Mouse (Mus musculus) intestine, embryonic 16.5 days (tissue): ENCODE measurements around the gene Nav2. TPM values are rescaled to one million over a fixed set of nuclear protein-coding genes. Genes with fewer than 3 reads are reported as not detected.

ENCODE experiments used
- ATAC-seq: fragments of 200-750 bp; cut with Nextera tagmentation; 2 replicates; pipeline ENCODE4 v1.8.0; 2017; ENCODE audit warnings: moderate TSS enrichment, moderate library complexity
- H3K27ac ChIP-seq: fragments of 300-500 bp; sonication (generic); 2 replicates; pipeline ENCODE4 v1.5.1; 2014; ENCODE audit warnings: mild to moderate bottlenecking, low read length
- H3K27me3 ChIP-seq: fragments of 300-500 bp; sonication (generic); replicated peaks from 2 replicates; pipeline ENCODE4 v1.6.1; 2014; ENCODE audit warnings: low read length, control low read depth, mixed read lengths; ENCODE audit not compliant: control insufficient read depth, insufficient read depth
- H3K36me3 ChIP-seq: fragments of 300-500 bp; sonication (generic); 2 replicates; pipeline ENCODE4 v1.6.1; 2014; ENCODE audit warnings: low read length, control low read depth; ENCODE audit not compliant: control insufficient read depth, insufficient read depth
- H3K4me1 ChIP-seq: fragments of 300-500 bp; sonication (generic); 2 replicates; pipeline ENCODE4 v1.6.1; 2014; ENCODE audit warnings: low read length, control low read depth, mixed read lengths; ENCODE audit not compliant: control insufficient read depth, insufficient read depth
- H3K4me2 ChIP-seq: fragments of 300-500 bp; sonication (generic); 2 replicates; pipeline ENCODE4 v1.6.1; 2014; ENCODE audit warnings: low read depth, low read length, control low read depth
- H3K4me3 ChIP-seq: fragments of 300-500 bp; sonication (generic); 2 replicates; pipeline ENCODE4 v1.5.1; 2014; ENCODE audit warnings: mild to moderate bottlenecking, low read length
- H3K9ac ChIP-seq: fragments of 300-500 bp; sonication (generic); 2 replicates; pipeline ENCODE4 v1.6.1; 2014; ENCODE audit warnings: low read depth, low read length
- H3K9me3 ChIP-seq: fragments of 300-500 bp; sonication (generic); 2 replicates; pipeline ENCODE4 v1.6.1; 2016; ENCODE audit warnings: low read length, control low read depth; ENCODE audit not compliant: control insufficient read depth
- WGBS: fragments of 180-500 bp; shearing (Covaris S2); extraction: QIAGEN DNeasy Blood & Tissue Kit; methylation state at CpG from one replicate; pipeline ENCODE4 v1.1.7; 2014; 5-methylcytosine and 5-hydroxymethylcytosine counted together
- polyA plus RNA-seq: library from polyadenylated mRNA; unstranded; fragments of >200 nt; fragmentation: Nextera tagmentation; extraction: Ambion mirVana; gene quantifications from 2 replicates; pipeline ENCODE4 v1.2.1, GENCODE M21; 2015

Nav2 gene
- polyA plus RNA-seq, 1 experiment from 2014 or later = 15.3 TPM

- Histone ChIP-seq H3K9me3 (no peaks in the 10 kb centered on the region), H3K27me3 (no peaks in the 10 kb centered on the region), H3K9ac (no peak overlapping the region), H3K4me3 (no peak overlapping the region), H3K36me3 (no peaks in the 10 kb centered on the region), H3K4me1 (no peaks in the 10 kb centered on the region), H3K27ac (no peak overlapping the region), H3K4me2 (no peak overlapping the region)
- no peak for ATAC-seq
- WGBS = 81% methylated on average over 4 of the region's 4 CpGs
These were observed 40.0 kb downstream of the Nav2 start for GRCm38 (mm10) chr7:48948381-48949108.

GRCm38 (mm10) chr7:48954501-48954900 is 46.0 kb downstream of the Nav2 start:
- Histone ChIP-seq H3K9ac (no peak overlapping the region), H3K9me3 (no peaks in the 10 kb centered on the region), H3K4me2 (no peak overlapping the region), H3K27me3 (peaks cover 21% of the 10 kb centered on the region), H3K4me1 (peaks cover 7% of the 10 kb centered on the region), H3K27ac (no peak overlapping the region), H3K36me3 (no peaks in the 10 kb centered on the region), H3K4me3 (no peak overlapping the region)
- WGBS = 55% methylated on average over 5 of the region's 5 CpGs
- no peak for ATAC-seq

- Histone ChIP-seq H3K36me3 (no peaks in the 10 kb centered on the region), H3K4me2 (peak overlapping the region; percentile 57), H3K4me1 (peaks cover 7% of the 10 kb centered on the region), H3K4me3 (peak overlapping the region; percentile 41), H3K9me3 (no peaks in the 10 kb centered on the region), H3K9ac (no peak overlapping the region), H3K27ac (no peak overlapping the region), H3K27me3 (peaks cover 39% of the 10 kb centered on the region)
- 3% methylated on average over 32 of the region's 32 CpGs for WGBS
- peak; percentile 97 for ATAC-seq
These were observed 50.2 kb downstream of the Nav2 start for GRCm38 (mm10) chr7:48958528-48959315.

GRCm38 (mm10) chr7:48959316-48959661 is 50.8 kb downstream of the Nav2 start:
- WGBS = 12% methylated on average over 13 of the region's 13 CpGs
- no peaks in the 10 kb centered on the region for H3K36me3 ChIP-seq
- no peak overlapping the region for H3K27ac ChIP-seq
- peaks cover 7% of the 10 kb centered on the region for H3K4me1 ChIP-seq
- peak overlapping the region; percentile 41 for H3K4me3 ChIP-seq
- H3K9me3 ChIP-seq = no peaks in the 10 kb centered on the region
- peak; percentile 16 for ATAC-seq
- H3K27me3 ChIP-seq = peaks cover 39% of the 10 kb centered on the region
- H3K4me2 ChIP-seq = peak overlapping the region; percentile 57
- no peak overlapping the region for H3K9ac ChIP-seq

GRCm38 (mm10) chr7:48960152-48960551 is 51.6 kb downstream of the Nav2 start:
- H3K4me3 ChIP-seq = no peak overlapping the region
- no peak overlapping the region for H3K27ac ChIP-seq
- no peak overlapping the region for H3K9ac ChIP-seq
- ATAC-seq = no peak
- H3K27me3 ChIP-seq = peaks cover 39% of the 10 kb centered on the region
- H3K4me1 ChIP-seq = peaks cover 7% of the 10 kb centered on the region
- H3K36me3 ChIP-seq = no peaks in the 10 kb centered on the region
- 25% methylated on average over 10 of the region's 10 CpGs for WGBS
- no peaks in the 10 kb centered on the region for H3K9me3 ChIP-seq
- no peak overlapping the region for H3K4me2 ChIP-seq

- peaks cover 7% of the 10 kb centered on the region for H3K4me1 ChIP-seq
- no peak overlapping the region for H3K9ac ChIP-seq
- ATAC-seq = no peak
- H3K27ac ChIP-seq = no peak overlapping the region
- H3K36me3 ChIP-seq = no peaks in the 10 kb centered on the region
- H3K4me2 ChIP-seq = no peak overlapping the region
- no peak overlapping the region for H3K4me3 ChIP-seq
- no peaks in the 10 kb centered on the region for H3K9me3 ChIP-seq
- peaks cover 41% of the 10 kb centered on the region for H3K27me3 ChIP-seq
- WGBS = 61% methylated on average over 8 of the region's 8 CpGs
These were observed 53.0 kb downstream of the Nav2 start for GRCm38 (mm10) chr7:48961501-48961900.

- Histone ChIP-seq H3K9me3 (no peaks in the 10 kb centered on the region), H3K4me3 (no peak overlapping the region), H3K27me3 (peaks cover 41% of the 10 kb centered on the region), H3K27ac (no peak overlapping the region), H3K4me2 (no peak overlapping the region), H3K36me3 (no peaks in the 10 kb centered on the region), H3K9ac (no peak overlapping the region), H3K4me1 (peaks cover 7% of the 10 kb centered on the region)
- ATAC-seq = no peak
- WGBS = 67% methylated on average over 4 of the region's 4 CpGs
These were observed 53.4 kb downstream of the Nav2 start for GRCm38 (mm10) chr7:48961935-48962334.

GRCm38 (mm10) chr7:48963112-48963511 is 54.6 kb downstream of the Nav2 start:
- Histone ChIP-seq H3K36me3 (no peaks in the 10 kb centered on the region), H3K9me3 (no peaks in the 10 kb centered on the region), H3K27me3 (peaks cover 31% of the 10 kb centered on the region), H3K4me1 (peaks cover 7% of the 10 kb centered on the region), H3K4me3 (no peak overlapping the region), H3K4me2 (no peak overlapping the region), H3K27ac (no peak overlapping the region), H3K9ac (no peak overlapping the region)
- WGBS = 37% methylated on average over 5 of the region's 5 CpGs
- no peak for ATAC-seq

GRCm38 (mm10) chr7:48963554-48963953 is 55.0 kb downstream of the Nav2 start:
- Histone ChIP-seq H3K9ac (no peak overlapping the region), H3K4me1 (peaks cover 7% of the 10 kb centered on the region; the same call in 1 of the 2 replicates), H3K27me3 (peaks cover 29% of the 10 kb centered on the region), H3K9me3 (no peaks in the 10 kb centered on the region), H3K4me2 (no peak overlapping the region), H3K27ac (no peak overlapping the region), H3K36me3 (no peaks in the 10 kb centered on the region), H3K4me3 (no peak overlapping the region)
- 41% methylated on average over 4 of the region's 4 CpGs for WGBS
- no peak for ATAC-seq
